Mouse (Mus musculus) megakaryocyte, embryonic 14.5 days (primary cell): ENCODE results near the gene Mvd. TPM values are rescaled to one million over a fixed set of nuclear protein-coding genes. Genes with fewer than 3 reads are reported as not detected.

Experiments
- H3K27me3 ChIP-seq: replicated peaks from 2 replicates; pipeline ENCODE3; 2012; ENCODE audit warnings: inconsistent platforms
- H3K36me3 ChIP-seq: replicated peaks from 2 replicates; pipeline ENCODE3; 2012; ENCODE audit warnings: low read length, inconsistent platforms, mixed read lengths
- H3K4me1 ChIP-seq: 2 replicates; pipeline ENCODE4 v1.6.1; 2012; ENCODE audit warnings: inconsistent platforms
- H3K4me3 ChIP-seq: replicated peaks from 2 replicates; pipeline ENCODE3; 2012; ENCODE audit warnings: moderate library complexity, mild to moderate bottlenecking, inconsistent platforms
- H3K9me3 ChIP-seq: 2 replicates; pipeline ENCODE4 v1.6.1; 2012; ENCODE audit warnings: inconsistent platforms
- FLI1 ChIP-seq: IDR thresholded peaks from 2 replicates; pipeline ENCODE4 v1.6.1; 2012; ENCODE audit warnings: low read length, inconsistent platforms, mixed read lengths
- GATA1 ChIP-seq: IDR thresholded peaks from 3 replicates; pipeline ENCODE4 v1.6.1; 2012; ENCODE audit warnings: mixed read lengths, low read length, inconsistent platforms, borderline replicate concordance
- polyA plus RNA-seq: library from polyadenylated mRNA; stranded (reverse); fragments of >175 nt; gene quantifications from 2 replicates; pipeline ENCODE4 v1.2.3, GENCODE M21; 2012; ENCODE audit warnings: low replicate concordance; ENCODE audit not compliant: insufficient read depth

Gene Mvd
- polyA plus RNA-seq, 1 experiment = 142 TPM

DNA sequence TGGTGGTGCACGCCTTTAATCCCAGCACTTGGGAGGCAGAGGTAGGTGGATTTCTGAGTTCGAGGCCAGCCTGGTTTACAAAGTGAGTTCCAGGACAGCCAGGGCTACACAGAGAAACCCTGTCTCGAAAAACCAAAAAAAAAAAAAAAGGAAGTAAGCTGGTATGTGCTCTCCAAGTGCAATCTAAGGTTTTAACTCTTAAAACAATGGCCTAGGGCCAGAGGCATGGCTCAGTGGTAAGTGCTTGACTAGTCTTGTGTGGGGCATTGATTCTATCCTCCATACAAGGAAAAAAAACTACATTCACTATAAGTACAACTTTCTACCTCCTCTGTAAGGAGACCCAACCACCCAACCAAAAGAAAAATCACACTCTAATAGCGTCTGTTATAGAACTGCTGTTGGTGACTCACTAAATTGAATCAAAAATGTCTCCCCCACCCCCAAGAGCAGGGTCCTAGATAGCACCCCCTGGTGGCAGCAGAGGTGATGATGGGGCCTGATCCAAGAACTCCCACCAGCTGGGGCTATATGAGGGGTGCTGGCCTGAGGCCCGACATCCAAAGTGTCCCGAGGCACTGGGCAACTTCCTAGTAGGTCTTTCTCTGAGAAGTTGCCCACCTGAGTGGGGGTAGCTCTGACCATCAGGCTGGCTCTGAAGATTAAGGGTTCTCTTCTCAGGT is 16.1 kb upstream of the Mvd start:
- Histone ChIP-seq H3K4me3 (peak overlapping the region; percentile 90), H3K36me3 (peaks cover 36% of the 10 kb centered on the region), H3K4me1 (peaks cover 88% of the 10 kb centered on the region), H3K27me3 (peaks cover 26% of the 10 kb centered on the region), H3K9me3 (no peaks in the 10 kb centered on the region)
- TF ChIP-seq GATA1 (no peak), FLI1 (no peak)

GRCm38 (mm10) chr8:122457171-122457570 is 13.9 kb upstream of the Mvd start:
- Histone ChIP-seq H3K36me3 (peaks cover 44% of the 10 kb centered on the region), H3K27me3 (peaks cover 35% of the 10 kb centered on the region), H3K9me3 (no peaks in the 10 kb centered on the region), H3K4me3 (no peak overlapping the region), H3K4me1 (peaks cover 66% of the 10 kb centered on the region)
- TF ChIP-seq FLI1 (no peak), GATA1 (no peak)

DNA sequence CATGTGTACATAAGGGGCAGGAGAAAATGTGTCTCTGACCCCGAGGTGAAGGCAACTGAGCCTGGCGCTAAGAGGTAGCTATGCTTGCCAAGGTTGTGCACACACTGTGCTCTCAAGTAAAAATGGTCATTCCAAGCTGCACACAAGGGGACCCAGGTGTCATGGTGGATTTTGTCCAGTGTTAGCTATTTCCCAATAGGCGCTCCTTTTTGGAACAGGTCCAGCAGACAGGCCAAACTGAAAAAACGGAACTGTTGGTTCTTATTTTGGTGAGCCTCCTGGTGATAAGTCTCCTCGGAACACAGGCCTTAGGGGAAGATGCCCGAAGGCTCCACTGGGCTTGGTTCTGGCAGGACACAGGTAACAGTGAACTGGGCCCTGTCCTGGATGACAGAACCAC is 11.2 kb upstream of the Mvd start:
- Histone ChIP-seq H3K9me3 (no peaks in the 10 kb centered on the region), H3K4me1 (peaks cover 47% of the 10 kb centered on the region), H3K27me3 (peaks cover 44% of the 10 kb centered on the region), H3K36me3 (peaks cover 44% of the 10 kb centered on the region), H3K4me3 (no peak overlapping the region)
- TF ChIP-seq GATA1 = no peak
- no peak for TF ChIP-seq FLI1

- peaks cover 35% of the 10 kb centered on the region for H3K36me3 ChIP-seq
- H3K27me3 ChIP-seq = peaks cover 51% of the 10 kb centered on the region
- H3K4me1 ChIP-seq = peaks cover 37% of the 10 kb centered on the region
- TF ChIP-seq FLI1 = no peak
- TF ChIP-seq GATA1 = no peak
- H3K9me3 ChIP-seq = no peaks in the 10 kb centered on the region
- no peak overlapping the region for H3K4me3 ChIP-seq
Observed at GRCm38 (mm10) chr8:122452154-122452553, 8.9 kb upstream of the Mvd start.

DNA sequence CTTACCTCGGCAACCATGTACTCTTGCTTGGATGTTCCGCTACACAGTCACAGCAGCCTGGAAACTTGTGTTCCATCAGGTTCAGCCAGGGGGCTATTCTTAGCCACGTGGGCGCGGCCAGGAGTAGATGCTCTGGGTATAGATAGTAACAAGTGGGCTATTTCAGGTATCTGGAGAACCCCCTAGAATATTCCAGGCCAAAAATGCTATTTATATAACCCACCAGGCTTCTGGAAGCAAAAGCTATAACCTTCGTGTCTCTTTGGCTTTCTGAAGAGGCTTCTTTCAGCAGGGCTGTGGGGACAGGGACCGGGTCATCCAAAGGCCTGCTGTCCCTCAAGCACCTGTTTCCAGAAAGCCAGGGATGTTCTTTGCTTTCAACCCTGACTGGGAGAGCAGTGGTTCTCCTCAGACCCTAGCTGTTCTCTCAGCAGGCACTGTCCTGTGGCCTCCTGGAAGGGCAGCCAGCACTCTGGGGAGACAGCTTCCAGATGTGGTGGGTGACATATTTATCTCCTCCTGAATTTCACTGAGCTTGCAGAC is 8.0 kb upstream of the Mvd start:
- no peak overlapping the region for H3K4me3 ChIP-seq
- TF ChIP-seq GATA1 (no peak), FLI1 (no peak)
- H3K27me3 ChIP-seq = peaks cover 51% of the 10 kb centered on the region
- H3K36me3 ChIP-seq = peaks cover 26% of the 10 kb centered on the region
- H3K9me3 ChIP-seq = no peaks in the 10 kb centered on the region
- peaks cover 36% of the 10 kb centered on the region for H3K4me1 ChIP-seq

GRCm38 (mm10) chr8:122445203-122445602 is 2.0 kb upstream of the Mvd start:
- Histone ChIP-seq H3K36me3 (peaks cover 19% of the 10 kb centered on the region), H3K9me3 (no peaks in the 10 kb centered on the region), H3K27me3 (peaks cover 29% of the 10 kb centered on the region), H3K4me1 (peaks cover 58% of the 10 kb centered on the region), H3K4me3 (peak overlapping the region; percentile 96)
- no peak for TF ChIP-seq FLI1
- TF ChIP-seq GATA1 = no peak

DNA sequence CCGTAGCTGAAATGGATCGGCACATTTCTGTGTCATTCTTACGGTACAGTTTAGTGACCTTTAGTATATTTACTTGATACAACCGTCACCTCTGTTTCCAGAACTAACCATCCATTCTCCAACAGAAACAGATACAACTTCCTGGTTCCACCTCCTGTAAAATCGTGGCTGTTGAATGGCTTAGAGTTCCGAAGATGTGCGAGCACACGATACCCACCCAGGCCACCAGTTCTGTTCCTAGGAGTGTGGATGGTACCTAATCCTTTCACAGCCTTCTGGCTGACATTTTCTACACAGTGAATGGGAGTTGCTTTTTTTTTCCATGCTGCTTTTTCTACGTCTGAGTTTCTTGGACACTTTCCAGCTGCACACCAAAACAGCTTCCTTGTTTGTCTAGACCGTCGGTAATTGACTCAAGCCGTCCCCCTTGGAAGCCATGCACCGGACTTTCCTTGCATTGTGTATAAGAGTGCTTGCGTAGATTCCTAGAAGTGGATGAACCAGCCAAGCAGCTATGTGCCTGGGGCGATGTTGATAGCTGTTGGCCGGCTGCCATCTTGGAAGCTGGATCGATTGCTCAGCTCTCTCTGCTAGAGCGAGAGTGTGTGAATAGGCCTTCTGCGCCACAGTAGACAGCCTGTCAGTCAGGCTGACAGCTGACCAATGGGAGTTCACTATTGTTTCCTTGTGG is 981 bp upstream of the Mvd start:
- Histone ChIP-seq H3K4me1 (peaks cover 68% of the 10 kb centered on the region), H3K27me3 (peaks cover 22% of the 10 kb centered on the region), H3K36me3 (peaks cover 29% of the 10 kb centered on the region), H3K4me3 (peak overlapping the region; percentile 96), H3K9me3 (no peaks in the 10 kb centered on the region)
- TF ChIP-seq GATA1 = no peak

GRCm38 (mm10) chr8:122442781-122443180 is 441 bp downstream of the Mvd start:
- Histone ChIP-seq H3K27me3 (peaks cover 12% of the 10 kb centered on the region), H3K4me3 (peak overlapping the region; percentile 96), H3K9me3 (no peaks in the 10 kb centered on the region), H3K36me3 (peaks cover 43% of the 10 kb centered on the region), H3K4me1 (peaks cover 76% of the 10 kb centered on the region)
- no peak for TF ChIP-seq GATA1
- no peak for TF ChIP-seq FLI1

- no peaks in the 10 kb centered on the region for H3K9me3 ChIP-seq
- H3K4me3 ChIP-seq = peak overlapping the region; percentile 96
- H3K27me3 ChIP-seq = peaks cover 10% of the 10 kb centered on the region
- H3K4me1 ChIP-seq = peaks cover 81% of the 10 kb centered on the region
- TF ChIP-seq GATA1 (no peak), FLI1 (no peak)
- peaks cover 47% of the 10 kb centered on the region for H3K36me3 ChIP-seq
Observed at GRCm38 (mm10) chr8:122442356-122442755, 866 bp downstream of the Mvd start.

GRCm38 (mm10) chr8:122441326-122441725 is 1.9 kb downstream of the Mvd start:
- H3K4me1 ChIP-seq = peaks cover 85% of the 10 kb centered on the region

More at GRCm38 (mm10) chr8:122441326-122441725, 1.9 kb downstream of the Mvd start:
- H3K27me3 ChIP-seq = peaks cover under 1% of the 10 kb centered on the region
- TF ChIP-seq GATA1 (no peak), FLI1 (no peak)
- H3K4me3 ChIP-seq = peak overlapping the region; percentile 78
- peaks cover 57% of the 10 kb centered on the region for H3K36me3 ChIP-seq
- no peaks in the 10 kb centered on the region for H3K9me3 ChIP-seq
